Mouse (Mus musculus) embryonic facial prominence, embryonic 12.5 days (tissue): ENCODE results near the gene Mme. TPM values are rescaled to one million over a fixed set of nuclear protein-coding genes. Genes with fewer than 3 reads are reported as not detected.

ENCODE experiments used
- ATAC-seq: fragments of 200-750 bp; cut with Nextera tagmentation; 2 replicates; pipeline ENCODE4 v1.8.0; 2017; ENCODE audit not compliant: insufficient number of reproducible peaks, insufficient read depth, low FRiP score, low TSS enrichment
- H3K27ac ChIP-seq: fragments of 300-500 bp; sonication (generic); 2 replicates; pipeline ENCODE4 v1.5.1; 2016; ENCODE audit warnings: mild to moderate bottlenecking
- H3K27me3 ChIP-seq: fragments of 300-500 bp; sonication (generic); 2 replicates; pipeline ENCODE4 v1.6.1; 2016; ENCODE audit warnings: mild to moderate bottlenecking, moderate library complexity
- H3K36me3 ChIP-seq: fragments of 300-500 bp; sonication (generic); 2 replicates; pipeline ENCODE4 v1.6.1; 2016; ENCODE audit warnings: mild to moderate bottlenecking
- H3K4me1 ChIP-seq: fragments of 300-500 bp; sonication (generic); 2 replicates; pipeline ENCODE4 v1.6.1; 2016
- H3K4me2 ChIP-seq: fragments of 300-500 bp; sonication (generic); replicated peaks from 2 replicates; pipeline ENCODE4 v1.6.1; 2016; ENCODE audit warnings: mild to moderate bottlenecking, moderate library complexity
- H3K4me3 ChIP-seq: fragments of 300-500 bp; sonication (generic); 2 replicates; pipeline ENCODE4 v1.5.1; 2016; ENCODE audit warnings: mild to moderate bottlenecking
- H3K9ac ChIP-seq: fragments of 300-500 bp; sonication (generic); 2 replicates; pipeline ENCODE4 v1.6.1; 2016; ENCODE audit warnings: mild to moderate bottlenecking, moderate library complexity
- H3K9me3 ChIP-seq: fragments of 300-500 bp; sonication (generic); 2 replicates; pipeline ENCODE4 v1.6.1; 2016; ENCODE audit warnings: mild to moderate bottlenecking, moderate library complexity
- WGBS: fragments of 180-500 bp; shearing (Covaris S2); methylation state at CpG from one replicate; pipeline ENCODE4 v1.1.7; 2016; 5-methylcytosine and 5-hydroxymethylcytosine counted together
- polyA plus RNA-seq: library from polyadenylated mRNA; unstranded; fragments of >200 nt; fragmentation: Nextera tagmentation; extraction: Ambion mirVana; gene quantifications from 2 replicates; pipeline ENCODE4 v1.2.1, GENCODE M21; 2016

Gene Mme
- polyA plus RNA-seq, 1 experiment from 2014 or later = 48.1 TPM

DNA sequence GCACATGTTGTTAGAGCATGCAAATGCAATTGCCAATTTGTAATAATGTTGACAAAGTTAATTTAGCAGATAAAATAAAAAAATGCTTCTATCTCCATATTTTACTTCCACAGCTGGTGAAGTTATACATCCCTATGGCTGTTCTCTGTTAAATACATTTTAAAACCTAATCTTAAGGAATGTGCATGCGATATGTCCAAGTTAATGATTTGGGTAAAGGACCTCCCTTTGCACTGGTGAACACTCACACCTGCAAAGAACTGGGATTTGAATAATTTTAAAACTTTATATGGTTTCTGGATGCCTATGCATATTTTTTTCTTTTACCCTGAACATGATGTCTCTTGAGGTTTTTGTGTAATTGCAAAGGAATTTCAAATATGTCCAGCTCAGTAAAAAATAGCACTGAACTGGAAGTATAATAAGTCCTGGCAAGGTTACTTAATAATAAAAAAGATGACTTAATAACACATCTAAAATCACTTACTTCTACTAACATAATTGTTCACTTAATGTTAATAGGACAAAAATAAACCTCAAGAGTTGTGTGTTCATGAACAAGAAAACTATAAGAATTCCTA is 110.4 kb downstream of the Mme start:
- H3K9me3 ChIP-seq = no peaks in the 10 kb centered on the region
- H3K27me3 ChIP-seq = no peaks in the 10 kb centered on the region
- H3K9ac ChIP-seq = no peak overlapping the region
- no peak overlapping the region for H3K4me2 ChIP-seq
- H3K36me3 ChIP-seq = peaks cover 5% of the 10 kb centered on the region; the same call in 1 of the 2 replicates
- no peak overlapping the region for H3K27ac ChIP-seq
- no peaks in the 10 kb centered on the region for H3K4me1 ChIP-seq
- no peak overlapping the region for H3K4me3 ChIP-seq
- no peak for ATAC-seq
- WGBS = 86% methylated on average over 1 of the region's 1 CpGs

DNA sequence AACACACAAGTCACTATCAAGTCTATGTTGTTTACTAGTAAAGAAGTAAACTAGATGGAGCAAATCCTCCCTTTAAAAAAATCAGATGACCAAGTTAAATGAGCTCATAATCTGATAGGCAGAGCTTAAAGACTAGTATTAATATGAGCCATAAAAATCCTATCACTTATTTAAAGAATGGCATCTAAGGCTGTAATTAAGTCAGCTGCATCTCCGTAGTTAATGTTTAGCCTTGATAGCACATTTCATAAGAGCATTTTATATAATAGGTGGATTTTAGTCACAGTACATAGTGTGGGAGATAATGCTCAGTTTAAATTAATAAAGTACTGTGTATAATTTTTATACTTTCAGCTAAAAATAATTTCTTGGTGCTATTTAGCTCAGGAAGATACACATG is 118.2 kb downstream of the Mme start:
- H3K4me3 ChIP-seq = no peak overlapping the region
- H3K4me1 ChIP-seq = no peaks in the 10 kb centered on the region
- no peak for ATAC-seq
- H3K27ac ChIP-seq = no peak overlapping the region
- no peak overlapping the region for H3K4me2 ChIP-seq
- H3K36me3 ChIP-seq = no peaks in the 10 kb centered on the region
- H3K27me3 ChIP-seq = no peaks in the 10 kb centered on the region
- WGBS = 93% methylated on average over 1 of the region's 1 CpGs
- no peaks in the 10 kb centered on the region for H3K9me3 ChIP-seq
- H3K9ac ChIP-seq = no peak overlapping the region

DNA sequence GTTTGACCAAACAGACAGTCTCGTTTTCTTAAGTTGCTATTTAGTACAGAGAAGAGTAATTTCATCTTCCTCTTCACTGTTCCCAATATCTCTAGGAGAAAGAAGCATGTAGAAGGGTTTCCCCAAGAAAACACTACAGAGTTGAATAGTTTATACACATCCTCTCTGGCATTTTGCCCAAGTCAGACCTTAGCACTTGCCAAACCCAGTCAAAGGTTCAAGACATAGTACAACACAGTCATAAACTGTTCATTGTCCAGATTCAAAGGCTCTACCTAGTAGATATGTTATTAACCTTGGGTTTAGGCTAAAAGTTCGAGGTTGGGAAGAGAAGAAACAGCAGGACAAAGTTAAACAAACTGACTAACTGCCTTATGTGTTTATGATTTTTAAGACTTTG is 143.7 kb downstream of the Mme start:
- no peaks in the 10 kb centered on the region for H3K9me3 ChIP-seq
- H3K4me1 ChIP-seq = no peaks in the 10 kb centered on the region
- H3K4me3 ChIP-seq = no peak overlapping the region
- H3K27ac ChIP-seq = no peak overlapping the region
- ATAC-seq = no peak
- H3K36me3 ChIP-seq = 0 out of 2 replicates have a peak, but pooled peaks cover 2% of the 10 kb centered on the region
- no peak overlapping the region for H3K9ac ChIP-seq
- H3K4me2 ChIP-seq = no peak overlapping the region
- 68% methylated on average over 2 of the region's 2 CpGs for WGBS
- no peaks in the 10 kb centered on the region for H3K27me3 ChIP-seq

DNA sequence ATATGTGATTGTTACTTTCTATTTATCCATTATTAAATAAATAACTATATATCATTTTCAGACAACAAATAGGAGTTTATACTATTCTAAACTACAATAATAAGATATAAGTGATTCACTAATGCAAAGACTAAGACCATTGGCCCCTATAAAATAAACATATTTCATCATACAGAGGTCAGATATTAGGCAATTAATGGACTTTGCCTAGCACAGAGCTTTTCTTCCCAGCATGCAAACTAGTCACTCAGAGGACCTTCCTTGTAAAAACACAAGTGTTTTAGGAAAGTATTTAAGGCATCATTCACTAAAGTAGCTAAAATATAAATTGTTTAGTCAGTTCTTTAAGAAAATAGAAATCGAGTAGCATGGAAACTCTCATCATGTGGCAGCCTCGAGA is 149.4 kb downstream of the Mme start:
- no peak overlapping the region for H3K27ac ChIP-seq
- no peak for ATAC-seq
- H3K36me3 ChIP-seq = no peaks in the 10 kb centered on the region
- H3K4me1 ChIP-seq = no peaks in the 10 kb centered on the region
- 77% methylated on average over 2 of the region's 2 CpGs for WGBS
- no peak overlapping the region for H3K4me3 ChIP-seq
- no peaks in the 10 kb centered on the region for H3K9me3 ChIP-seq
- H3K27me3 ChIP-seq = no peaks in the 10 kb centered on the region
- H3K4me2 ChIP-seq = no peak overlapping the region
- H3K9ac ChIP-seq = no peak overlapping the region

DNA sequence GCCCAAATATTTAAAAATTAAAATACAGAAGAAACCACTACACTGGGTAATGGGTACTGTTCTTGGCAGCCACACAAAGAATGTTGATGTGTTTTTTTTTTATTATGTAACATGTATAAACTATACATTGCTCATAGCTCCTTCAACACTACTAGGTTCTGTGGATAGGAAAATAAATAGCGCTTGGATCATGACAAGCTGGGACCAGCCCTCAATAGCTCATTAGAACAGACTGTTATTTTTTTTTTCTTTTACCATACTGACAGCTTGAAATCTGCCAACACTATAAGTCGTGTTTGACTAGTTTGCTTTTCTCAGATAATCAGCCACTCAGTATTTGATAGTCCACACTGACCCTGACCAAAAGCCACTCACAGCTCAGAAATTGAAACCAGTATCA is 150.0 kb downstream of the Mme start:
- H3K27me3 ChIP-seq = no peaks in the 10 kb centered on the region
- H3K4me3 ChIP-seq = no peak overlapping the region
- no peak overlapping the region for H3K9ac ChIP-seq
- 81% methylated on average over 2 of the region's 2 CpGs for WGBS
- H3K4me1 ChIP-seq = no peaks in the 10 kb centered on the region
- H3K9me3 ChIP-seq = no peaks in the 10 kb centered on the region
- ATAC-seq = no peak
- no peaks in the 10 kb centered on the region for H3K36me3 ChIP-seq
- no peak overlapping the region for H3K4me2 ChIP-seq
- H3K27ac ChIP-seq = no peak overlapping the region

DNA sequence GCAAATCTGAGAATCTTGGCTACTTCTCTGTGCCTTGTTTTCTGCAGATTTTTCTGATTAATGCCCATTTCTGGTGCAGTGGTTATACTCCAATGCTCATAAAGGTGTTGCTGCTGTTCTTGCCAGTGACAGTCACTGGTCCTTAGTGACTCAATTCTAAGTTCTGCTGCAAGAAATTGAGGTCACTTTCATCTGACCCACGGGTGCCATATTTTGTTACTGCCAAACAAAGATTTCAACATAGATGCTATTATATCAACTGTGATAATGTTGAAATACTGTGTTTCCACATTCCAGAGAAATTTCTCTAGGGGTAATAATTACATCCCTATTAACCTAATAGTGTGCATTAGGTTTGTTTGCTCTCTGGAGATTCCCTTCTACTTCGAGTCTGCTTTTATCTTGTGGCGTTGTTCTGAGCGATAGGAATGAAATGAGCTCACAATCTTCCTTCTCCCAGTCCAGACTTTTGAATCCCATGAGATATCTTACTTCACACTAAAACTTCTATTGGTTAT is 153.1 kb downstream of the Mme start:
- no peak overlapping the region for H3K27ac ChIP-seq
- ATAC-seq = no peak
- H3K4me2 ChIP-seq = no peak overlapping the region
- no peaks in the 10 kb centered on the region for H3K4me1 ChIP-seq
- H3K36me3 ChIP-seq = no peaks in the 10 kb centered on the region
- H3K27me3 ChIP-seq = no peaks in the 10 kb centered on the region
- no peaks in the 10 kb centered on the region for H3K9me3 ChIP-seq
- no peak overlapping the region for H3K9ac ChIP-seq
- 75% methylated on average over 4 of the region's 4 CpGs for WGBS
- no peak overlapping the region for H3K4me3 ChIP-seq

DNA sequence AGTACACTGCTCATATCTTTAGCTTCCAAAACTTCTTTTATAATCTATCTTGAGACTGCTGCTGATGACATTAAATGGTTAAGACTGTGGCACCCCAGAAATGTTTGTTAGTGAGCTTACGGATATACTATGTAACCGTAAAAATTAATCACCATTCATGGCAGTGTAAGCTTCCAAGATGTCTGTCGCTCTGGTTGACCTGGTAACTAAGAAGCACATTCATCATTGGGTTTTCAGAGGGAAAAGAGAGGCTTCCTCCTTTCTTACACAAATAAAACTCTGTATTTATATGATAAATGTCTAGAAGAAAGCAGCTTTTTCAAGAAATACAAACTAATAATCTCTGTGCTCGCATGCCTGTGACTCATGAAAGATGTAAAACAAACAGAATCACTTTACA is 156.8 kb downstream of the Mme start:
- no peaks in the 10 kb centered on the region for H3K4me1 ChIP-seq
- WGBS = 89% methylated on average over 4 of the region's 4 CpGs

DNA sequence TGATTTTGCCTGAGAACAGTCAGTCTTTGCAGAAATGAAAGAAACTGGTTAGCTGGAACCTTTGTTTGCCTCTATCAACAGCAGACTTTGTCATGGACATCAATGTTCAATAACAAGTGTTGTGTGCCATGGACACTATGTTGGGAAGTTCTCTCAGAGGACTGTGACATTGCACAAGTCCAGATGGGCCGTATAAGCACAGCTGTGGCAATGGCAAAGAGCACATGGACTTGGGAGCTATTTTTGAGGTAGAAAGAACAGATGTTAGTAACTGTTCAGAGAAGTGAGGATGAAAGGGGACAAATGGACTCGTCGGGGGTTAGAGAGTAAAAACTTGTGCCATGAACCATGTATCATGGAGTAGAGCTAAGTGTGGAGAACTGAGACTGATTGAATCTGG is 165.1 kb downstream of the Mme start:
- Histone ChIP-seq H3K9ac (no peak overlapping the region), H3K4me3 (no peak overlapping the region), H3K9me3 (no peaks in the 10 kb centered on the region), H3K36me3 (no peaks in the 10 kb centered on the region), H3K27ac (no peak overlapping the region), H3K4me1 (no peaks in the 10 kb centered on the region), H3K4me2 (no peak overlapping the region), H3K27me3 (no peaks in the 10 kb centered on the region)
- ATAC-seq = no peak
- 91% methylated on average over 3 of the region's 3 CpGs for WGBS

More for the DNA sequence above, 156.8 kb downstream of the Mme start:
- Histone ChIP-seq H3K4me2 (no peak overlapping the region), H3K27me3 (no peaks in the 10 kb centered on the region), H3K9ac (no peak overlapping the region), H3K4me3 (no peak overlapping the region), H3K36me3 (no peaks in the 10 kb centered on the region), H3K9me3 (no peaks in the 10 kb centered on the region), H3K27ac (no peak overlapping the region)
- ATAC-seq = no peak

DNA sequence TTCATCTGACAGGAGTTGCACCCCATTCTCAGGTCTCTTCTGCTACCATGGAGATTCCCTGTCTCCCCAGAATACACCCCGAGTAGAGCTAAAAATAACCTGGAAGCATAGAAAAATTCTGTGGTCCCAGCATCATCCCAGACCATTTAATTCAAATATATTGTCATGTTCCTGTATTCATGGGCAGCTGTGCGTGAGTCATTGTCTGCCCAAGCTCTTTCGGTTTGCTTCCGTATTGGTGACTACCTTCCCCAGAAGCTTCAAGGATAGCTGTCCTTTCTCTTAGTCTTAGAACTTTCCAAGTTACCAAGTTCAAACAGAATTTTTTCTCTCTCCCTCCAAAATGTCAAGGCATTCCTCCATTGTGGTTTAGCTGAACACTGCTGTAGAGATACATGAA is 169.7 kb downstream of the Mme start:
- Histone ChIP-seq H3K36me3 (no peaks in the 10 kb centered on the region), H3K4me3 (no peak overlapping the region), H3K4me2 (no peak overlapping the region), H3K4me1 (peaks cover 4% of the 10 kb centered on the region; the same call in 1 of the 2 replicates), H3K9me3 (no peaks in the 10 kb centered on the region), H3K27me3 (no peaks in the 10 kb centered on the region), H3K27ac (no peak overlapping the region), H3K9ac (no peak overlapping the region)
- 91% methylated on average over 4 of the region's 4 CpGs for WGBS
- ATAC-seq = no peak

DNA sequence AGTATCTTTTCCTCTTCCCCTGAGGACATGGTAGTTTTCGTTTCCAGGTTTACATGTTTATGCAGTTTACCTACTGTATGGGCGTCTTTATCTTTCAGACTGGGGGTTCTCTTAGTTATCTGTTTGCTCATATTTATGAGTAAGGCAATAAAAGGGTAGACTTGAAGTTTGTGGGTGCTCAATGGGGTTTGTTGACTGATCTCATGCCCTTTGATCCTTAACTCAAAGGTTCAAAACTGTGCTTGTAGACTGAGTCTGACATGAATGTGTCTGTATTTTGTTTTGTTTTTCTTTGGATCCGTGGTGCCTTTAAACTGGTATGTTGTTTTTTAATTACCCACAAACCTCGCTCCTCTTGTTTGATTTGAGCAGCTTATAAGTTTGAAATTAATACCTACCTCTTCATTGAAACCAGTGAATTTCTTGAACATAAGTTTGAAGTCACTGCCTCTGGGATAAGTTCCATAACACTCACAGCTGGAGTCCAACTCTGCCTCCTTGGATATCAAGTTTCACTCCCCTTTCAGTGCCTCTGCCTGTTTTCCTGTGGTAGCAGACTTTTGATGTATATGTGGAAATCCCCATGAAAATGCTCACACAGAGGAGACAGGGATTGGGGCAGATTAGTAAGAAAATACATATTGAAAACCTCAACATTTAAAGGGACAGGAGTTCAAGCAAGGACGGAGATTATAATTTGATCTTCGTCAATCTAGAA is 171.0 kb downstream of the Mme start:
- Histone ChIP-seq H3K27ac (peak overlapping the region; percentile 55; the same call in 1 of the 2 replicates), H3K4me2 (no peak overlapping the region), H3K36me3 (no peaks in the 10 kb centered on the region), H3K27me3 (no peaks in the 10 kb centered on the region), H3K9me3 (no peaks in the 10 kb centered on the region), H3K4me3 (no peak overlapping the region), H3K9ac (no peak overlapping the region), H3K4me1 (peaks cover 4% of the 10 kb centered on the region; the same call in 1 of the 2 replicates)
- 26% methylated on average over 6 of the region's 6 CpGs for WGBS
- ATAC-seq = no peak

DNA sequence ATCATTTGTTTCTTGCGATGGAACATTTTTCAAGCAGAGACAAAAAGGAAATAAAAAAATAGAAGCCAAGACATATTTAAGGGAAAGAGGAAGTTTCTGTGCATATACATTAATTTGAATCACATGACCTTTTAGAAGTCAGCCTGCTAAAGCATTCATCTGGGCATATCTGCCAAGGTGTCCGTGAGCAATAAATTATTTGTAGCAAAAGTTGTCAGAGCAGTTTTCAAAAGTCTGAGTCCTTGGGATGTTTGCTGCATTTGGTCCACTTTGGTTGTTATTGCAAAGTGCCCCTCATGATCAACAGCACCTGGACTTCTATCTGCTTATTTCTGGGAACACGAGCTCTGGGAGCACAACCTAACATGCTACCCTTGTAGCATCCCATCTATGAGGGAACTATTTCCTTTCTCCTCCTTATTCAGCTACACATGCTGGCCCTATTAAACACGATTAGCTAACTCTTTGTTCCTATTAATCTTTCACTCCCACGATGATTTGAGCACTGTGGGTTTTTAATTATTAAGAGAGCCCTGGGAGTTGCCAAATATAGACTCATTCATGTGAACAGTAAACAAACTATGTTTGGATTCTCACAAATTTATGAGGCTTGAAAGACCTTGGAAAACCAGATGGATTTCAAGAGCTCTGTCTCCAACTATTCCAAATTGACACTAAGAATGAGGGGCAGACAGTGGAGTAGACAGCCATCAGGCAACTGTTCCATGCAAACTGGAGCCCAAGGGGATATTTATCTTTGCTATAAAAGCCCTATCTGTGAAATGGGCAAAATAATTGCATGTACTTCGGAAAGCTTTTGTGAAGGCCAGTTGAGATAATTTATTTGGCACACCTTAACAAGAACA is 171.9 kb downstream of the Mme start:
- Histone ChIP-seq H3K27me3 (no peaks in the 10 kb centered on the region), H3K4me2 (no peak overlapping the region), H3K4me3 (no peak overlapping the region), H3K9ac (no peak overlapping the region), H3K9me3 (no peaks in the 10 kb centered on the region), H3K36me3 (no peaks in the 10 kb centered on the region), H3K4me1 (peaks cover 4% of the 10 kb centered on the region; the same call in 1 of the 2 replicates), H3K27ac (peak overlapping the region; percentile 63; the same call in 1 of the 2 replicates)
- WGBS = 47% methylated on average over 6 of the region's 6 CpGs
- no peak for ATAC-seq
